Mouse (Mus musculus): Measurements from ENCODE around the gene Erp27. TPM values are rescaled to one million over a fixed set of nuclear protein-coding genes. Genes with fewer than 3 reads are reported as not detected.

Erp27 gene
- polyA plus RNA-seq, 1 experiment from 2014 or later: not detected

- ATAC-seq (ENCODE audit: low FRiP score): no peak
- H3K4me2 ChIP-seq (replicated peaks): no peak overlapping the region
- no peaks in the 10 kb centered on the region for H3K27me3 ChIP-seq (ENCODE audit: control insufficient read depth, insufficient read depth, low read length)
- no peak overlapping the region for H3K4me3 ChIP-seq (replicated peaks; ENCODE audit: low read length)
- H3K27ac ChIP-seq: no peak overlapping the region
- H3K36me3 ChIP-seq (replicated peaks; ENCODE audit: control insufficient read depth, insufficient read depth): no peaks in the 10 kb centered on the region
- H3K9me3 ChIP-seq (ENCODE audit: control insufficient read depth, low read length): no peaks in the 10 kb centered on the region
- no peak overlapping the region for H3K9ac ChIP-seq
- H3K4me1 ChIP-seq (replicated peaks; ENCODE audit: control insufficient read depth, insufficient read depth, low read length): no peaks in the 10 kb centered on the region
- no peak for DNase-seq (ENCODE audit: low spot score)
- WGBS: 93% methylated on average over 5 of the region's 5 CpGs
Observed at GRCm38 (mm10) chr6:136865360-136865759, 56.6 kb downstream of the Erp27 start.

- Histone ChIP-seq H3K9ac (no peak overlapping the region), H3K27ac (no peak overlapping the region), H3K36me3 (replicated peaks; ENCODE audit: control insufficient read depth, insufficient read depth) (no peaks in the 10 kb centered on the region), H3K9me3 (ENCODE audit: control insufficient read depth, low read length) (no peaks in the 10 kb centered on the region), H3K4me1 (replicated peaks; ENCODE audit: control insufficient read depth, insufficient read depth, low read length) (no peaks in the 10 kb centered on the region), H3K27me3 (ENCODE audit: control insufficient read depth, insufficient read depth, low read length) (no peaks in the 10 kb centered on the region), H3K4me2 (replicated peaks) (no peak overlapping the region), H3K4me3 (replicated peaks; ENCODE audit: low read length) (no peak overlapping the region)
- ATAC-seq (ENCODE audit: low FRiP score) (peak; percentile 60; the same call in 1 of the 2 replicates), DNase-seq (ENCODE audit: low spot score) (peak; percentile 87)
- 50% methylated on average over 9 of the region's 9 CpGs for WGBS
Observed at GRCm38 (mm10) chr6:136861020-136861419, 61.0 kb downstream of the Erp27 start.

- 82% methylated on average over 8 of the region's 8 CpGs for WGBS
- Histone ChIP-seq H3K36me3 (replicated peaks; ENCODE audit: control insufficient read depth, insufficient read depth) (no peaks in the 10 kb centered on the region), H3K4me1 (replicated peaks; ENCODE audit: control insufficient read depth, insufficient read depth, low read length) (no peaks in the 10 kb centered on the region), H3K4me3 (replicated peaks; ENCODE audit: low read length) (no peak overlapping the region), H3K27me3 (ENCODE audit: control insufficient read depth, insufficient read depth, low read length) (no peaks in the 10 kb centered on the region), H3K27ac (no peak overlapping the region), H3K4me2 (replicated peaks) (no peak overlapping the region), H3K9ac (no peak overlapping the region), H3K9me3 (ENCODE audit: control insufficient read depth, low read length) (no peaks in the 10 kb centered on the region)
- ATAC-seq (ENCODE audit: low FRiP score) (no peak), DNase-seq (ENCODE audit: low spot score) (no peak)
Observed at GRCm38 (mm10) chr6:136858420-136858819, 63.6 kb downstream of the Erp27 start.

- Histone ChIP-seq H3K36me3 (replicated peaks; ENCODE audit: control insufficient read depth, insufficient read depth) (no peaks in the 10 kb centered on the region), H3K4me1 (replicated peaks; ENCODE audit: control insufficient read depth, insufficient read depth, low read length) (no peaks in the 10 kb centered on the region), H3K27me3 (ENCODE audit: control insufficient read depth, insufficient read depth, low read length) (no peaks in the 10 kb centered on the region), H3K27ac (no peak overlapping the region), H3K9ac (no peak overlapping the region), H3K4me2 (replicated peaks) (no peak overlapping the region), H3K4me3 (replicated peaks; ENCODE audit: low read length) (no peak overlapping the region), H3K9me3 (ENCODE audit: control insufficient read depth, low read length) (no peaks in the 10 kb centered on the region)
- no peak for DNase-seq (ENCODE audit: low spot score)
- ATAC-seq (ENCODE audit: low FRiP score): no peak
- 70% methylated on average over 11 of the region's 11 CpGs for WGBS
Observed at GRCm38 (mm10) chr6:136857873-136858260, 64.1 kb downstream of the Erp27 start.

Other genes starting within 250 kb of the Erp27 start
- 0.05 TPM in 2 replicates for gene Gucy2c, start 140.4 kb downstream of the Erp27 start, polyA plus RNA-seq (2014; fragmentation: Nextera tagmentation; extraction: Ambion mirVana)
- 0.43 and 0.78 TPM in 2 replicates for gene Hist4h4, start 117.8 kb downstream of the Erp27 start, polyA plus RNA-seq (2014; fragmentation: Nextera tagmentation; extraction: Ambion mirVana)
- 93.6 and 112 TPM in 2 replicates for gene H2afj, start 113.9 kb downstream of the Erp27 start, polyA plus RNA-seq (2014; fragmentation: Nextera tagmentation; extraction: Ambion mirVana)
- gene BC049715, start 94.6 kb downstream of the Erp27 start, polyA plus RNA-seq (2014; fragmentation: Nextera tagmentation; extraction: Ambion mirVana): 1.4 and 2.0 TPM in 2 replicates
- gene Wbp11, start 93.9 kb downstream of the Erp27 start, polyA plus RNA-seq (2014; fragmentation: Nextera tagmentation; extraction: Ambion mirVana): 74.7 and 77.5 TPM in 2 replicates
- gene Smco3, start 86.7 kb downstream of the Erp27 start, polyA plus RNA-seq (2014; fragmentation: Nextera tagmentation; extraction: Ambion mirVana): 1.8 and 1.9 TPM in 2 replicates
- gene Art4, start 64.4 kb downstream of the Erp27 start, polyA plus RNA-seq (2014; fragmentation: Nextera tagmentation; extraction: Ambion mirVana): 0.10 and 0.21 TPM in 2 replicates
- gene Mgp, start 46.4 kb downstream of the Erp27 start, polyA plus RNA-seq (2014; fragmentation: Nextera tagmentation; extraction: Ambion mirVana): 9.2 and 11.7 TPM in 2 replicates
- gene Pde6h, start 1.7 kb upstream of the Erp27 start, polyA plus RNA-seq (2014; fragmentation: Nextera tagmentation; extraction: Ambion mirVana): 0.03 and 0.48 TPM in 2 replicates
- 14.7 and 17.9 TPM in 2 replicates for gene Arhgdib, start 19.7 kb upstream of the Erp27 start, polyA plus RNA-seq (2014; fragmentation: Nextera tagmentation; extraction: Ambion mirVana)
- gene Rerg, start 248.3 kb upstream of the Erp27 start, polyA plus RNA-seq (2014; fragmentation: Nextera tagmentation; extraction: Ambion mirVana): 6.5 and 8.6 TPM in 2 replicates